Mouse (Mus musculus): ENCODE measurements at regions not wholly inside any gene's neighbourhood (a gene's known extent, or its start where the extent isn't known, plus 50 kb on each side); places are given as distances from the start of the nearest gene placed in this dataset.

- TF ChIP-seq CTCF (IDR thresholded peaks at IDR 0.05; ENCODE audit: control insufficient read depth, insufficient read depth, insufficient read length) = no peak
- TF ChIP-seq USF1 (IDR thresholded peaks at IDR 0.05; ENCODE audit: low read depth) = no peak
- TF ChIP-seq MAX (IDR thresholded peaks at IDR 0.05) = no peak
- TF ChIP-seq CEBPB (IDR thresholded peaks at IDR 0.05; ENCODE audit: low read depth) = no peak
- no peak for TF ChIP-seq MYOG (IDR thresholded peaks at IDR 0.05; ENCODE audit: control insufficient read depth, extremely low read depth, insufficient read length)
- TF ChIP-seq FOSL1 (IDR thresholded peaks at IDR 0.05; ENCODE audit: insufficient read depth, low read length, poor library complexity, severe bottlenecking) = no peak
These were observed 514.1 kb downstream of the Zfp536 start for GRCm38 (mm10) chr7:37259293-37259692.
